ENCODE assay signal across 33 mouse cellular contexts in genomic region chr12:21176399-21176798, GRCm38 (mm10).
"Had no signal": no experiment of that assay in that cellular context is flagged by ENCODE, and none has a peak within 500 bp of the region (broad histone marks: within the 10 kb centered on the region; RNA-seq: fewer than 3 reads in every experiment).

No protein-coding gene starts in this region.

- ATAC-seq: hindbrain, embryonic 16.5 days; hindbrain, postnatal 0 days; inflammation-experienced regulatory T-cells, adult 6 months had no signal

- DNase-seq: heart, postnatal 10 days; heart, postnatal 14 days; heart, postnatal 36 days; heart, postnatal 4 days; kidney, adult 11 months; kidney, adult 18-20 months; kidney, adult 2 months; kidney, adult 8-10 months; kidney, adult 9 months; kidney, postnatal 10 days; kidney, postnatal 14 days; kidney, postnatal 25 days; kidney, postnatal 36 days; kidney, postnatal 4 days; layer of hippocampus, adult 9-11 months; layer of hippocampus, postnatal 36 days had no signal

- H3K4me3 ChIP-seq: heart, embryonic 10.5 days; heart, embryonic 12.5 days; heart, embryonic 13.5 days; heart, embryonic 15.5 days; hindbrain, embryonic 10.5 days; hindbrain, embryonic 12.5 days; hindbrain, embryonic 13.5 days; hindbrain, embryonic 15.5 days; kidney, embryonic 15.5 days; layer of hippocampus, adult 2 months; left cerebral cortex, adult 2 months had no signal

- H3K4me2 ChIP-seq: heart, embryonic 11.5 days; heart, embryonic 12.5 days; heart, embryonic 13.5 days; heart, embryonic 15.5 days; hindbrain, embryonic 12.5 days; hindbrain, embryonic 13.5 days; hindbrain, embryonic 14.5 days; hindbrain, embryonic 15.5 days; kidney, embryonic 15.5 days had no signal

- H3K9ac ChIP-seq: heart, embryonic 12.5 days; heart, embryonic 13.5 days; heart, embryonic 15.5 days; hindbrain, embryonic 12.5 days; hindbrain, embryonic 13.5 days; hindbrain, embryonic 14.5 days; hindbrain, embryonic 15.5 days; kidney, embryonic 15.5 days had no signal

- H3K27ac ChIP-seq: heart, embryonic 10.5 days; heart, embryonic 13.5 days; heart, embryonic 15.5 days; hindbrain, embryonic 10.5 days; hindbrain, embryonic 12.5 days; hindbrain, embryonic 14.5 days; hindbrain, embryonic 15.5 days; hindbrain, postnatal 0 days; kidney, embryonic 15.5 days; kidney, postnatal 0 days; layer of hippocampus, adult 2 months; left cerebral cortex, adult 2 months had no signal

- H3K27me3 ChIP-seq: heart, embryonic 12.5 days; heart, embryonic 13.5 days; heart, embryonic 15.5 days; hindbrain, embryonic 12.5 days; hindbrain, embryonic 13.5 days; hindbrain, embryonic 15.5 days; kidney, embryonic 15.5 days had no signal

- H3K9me3 ChIP-seq: heart, embryonic 10.5 days; heart, embryonic 12.5 days; heart, embryonic 13.5 days; heart, embryonic 15.5 days; hindbrain, embryonic 10.5 days; hindbrain, embryonic 12.5 days; hindbrain, embryonic 13.5 days; hindbrain, embryonic 15.5 days; kidney, embryonic 15.5 days had no signal

- H3K36me3 ChIP-seq: heart, embryonic 15.5 days; hindbrain, embryonic 12.5 days; hindbrain, embryonic 15.5 days had no signal

- H3K4me1 ChIP-seq: hindbrain, embryonic 10.5 days had no signal
